Mouse (Mus musculus): Measurements from ENCODE around the gene Eef1akmt1.

DNA sequence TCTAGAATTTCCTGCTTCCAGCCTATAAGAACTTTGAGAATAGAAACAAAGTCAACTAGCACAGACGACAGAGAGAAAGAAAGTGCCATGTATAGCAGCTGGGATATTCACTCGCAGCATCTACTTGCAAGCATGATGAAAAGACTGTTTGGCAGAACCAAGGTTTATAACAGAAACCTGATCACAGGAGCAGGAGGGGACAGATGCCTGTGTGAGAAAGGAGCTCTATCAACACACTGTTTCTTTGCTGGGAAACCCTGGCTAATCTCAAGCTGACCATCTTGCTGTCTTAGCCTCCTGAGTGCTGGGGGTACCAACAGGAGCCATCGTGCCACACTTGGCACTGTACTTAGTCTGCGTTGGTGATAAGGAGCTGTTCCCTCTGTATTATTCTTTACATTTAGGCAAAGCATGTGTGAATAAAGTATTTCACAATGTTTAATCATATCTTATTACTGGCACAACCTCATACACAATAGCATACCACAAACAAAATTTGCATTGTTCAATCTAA, 38.5 kb upstream of the Eef1akmt1 start:
- TF ChIP-seq GATA1 (IDR thresholded peaks at IDR 0.05; ENCODE audit: low read length) (no peak), TAL1 (IDR thresholded peaks at IDR 0.05; ENCODE audit: low read length) (no peak)
